ENCODE assay signal across 16 mouse cellular contexts in genomic region chr11:58201052-58201451, GRCm38 (mm10). TPM values are rescaled to one million over a fixed set of nuclear protein-coding genes. Genes with fewer than 3 reads are reported as not detected.
DNase-seq lines count a peak whose midpoint lies in the region; ATAC-seq and TF ChIP-seq lines count a peak whose summit lies in the region.
"Had no signal": no experiment of that assay in that cellular context is flagged by ENCODE, and none has a peak within 500 bp of the region (broad histone marks: within the 10 kb centered on the region; RNA-seq: fewer than 3 reads in every experiment).

No protein-coding gene starts in this region.

- peak; percentile 27 for DNase-seq in heart, postnatal 4 days
- DNase-seq in CH12.LX (ENCODE audit: extremely low read depth) = peak; percentile 86
- DNase-seq in brain, embryonic 14.5 days (ENCODE audit: low read depth) = peak; percentile 21
- peak; percentile 66 for DNase-seq in thymus, postnatal 14 days
- DNase-seq in lung, postnatal 14 days = no peak
- DNase-seq in forebrain, embryonic 11.5 days (ENCODE audit: low spot score) = no peak
- DNase-seq: adrenal gland, postnatal 10 days; forebrain, postnatal 0 days; heart, adult 18-20 months had no signal

- peak; percentile 70 for TF ChIP-seq POLR2A in CH12.LX (IDR thresholded peaks at IDR 0.05; ENCODE audit: low read depth, low read length)
- no peak for TF ChIP-seq POLR2A in brain, embryonic 14.5 days (IDR thresholded peaks at IDR 0.05; ENCODE audit: borderline replicate concordance, extremely low read depth, insufficient read depth, insufficient read length, poor library complexity, severe bottlenecking)

- H3K4me1 ChIP-seq in heart, embryonic 11.5 days (ENCODE audit: control insufficient read depth, insufficient read depth, low read length) = no peaks in the 10 kb centered on the region
- H3K4me1 ChIP-seq in CH12.LX (ENCODE audit: control insufficient read depth in 1 of 2, insufficient read depth in 2 of 2) = peaks cover 9 to 23% of the 10 kb centered on the region in 2 experiments
- no peaks in the 10 kb centered on the region for H3K4me1 ChIP-seq in forebrain, embryonic 11.5 days (replicated peaks; ENCODE audit: control insufficient read depth, insufficient read depth, low read length)

- H3K27ac ChIP-seq in heart, embryonic 11.5 days (ENCODE audit: low read depth, low read length) = no peak overlapping the region
- H3K27ac ChIP-seq in CH12.LX (ENCODE audit: insufficient read depth, low read depth) = peak overlapping the region; percentile 81
- H3K27ac ChIP-seq in forebrain, embryonic 11.5 days (ENCODE audit: low read depth, low read length) = no peak overlapping the region
- H3K27ac ChIP-seq: kidney, postnatal 0 days; midbrain, embryonic 13.5 days; neural tube, embryonic 12.5 days; stomach, postnatal 0 days had no signal

- TF ChIP-seq RAD21 in CH12.LX (IDR thresholded peaks at IDR 0.05; ENCODE audit: low read depth, low read length) = no peak; the same call in 1 of the 2 replicates

- 85% methylated on average over 12 of the region's 12 CpGs for WGBS in heart, embryonic 11.5 days (ENCODE audit: insufficient replicate concordance)
- 93% methylated on average over 12 of the region's 12 CpGs for WGBS in forebrain, embryonic 11.5 days

- H3K4me3 ChIP-seq in heart, embryonic 11.5 days (ENCODE audit: low read depth, low read length) = no peak overlapping the region
- H3K4me3 ChIP-seq in CH12.LX (replicated peaks in 1 of 3; ENCODE audit: low read depth in 2 of 3, low read length in 2 of 3, poor library complexity in 1 of 3) = peak overlapping the region; percentile 55 to 95 (median 63)
- no peak overlapping the region for H3K4me3 ChIP-seq in forebrain, embryonic 11.5 days (ENCODE audit: low read depth, low read length)
- H3K4me3 ChIP-seq: midbrain, embryonic 13.5 days; neural tube, embryonic 12.5 days had no signal

- TF ChIP-seq EP300 in CH12.LX (IDR thresholded peaks at IDR 0.05; ENCODE audit: low read length) = peak; percentile 75

- dilution Hi-C loops in CH12.LX (cut with MboI; ENCODE audit: extremely low pct_ligation_motif_present, extremely low pct_unique_long_range_greater_than_20kb, low sequenced_read_pairs) = no loop called here

- H3K9ac ChIP-seq in heart, embryonic 11.5 days (ENCODE audit: low read depth, low read length) = no peak overlapping the region
- H3K9ac ChIP-seq in CH12.LX (ENCODE audit: insufficient read depth, low read depth) = peak overlapping the region; percentile 85
- no peak overlapping the region for H3K9ac ChIP-seq in forebrain, embryonic 11.5 days (ENCODE audit: low read length)
- H3K9ac ChIP-seq: forebrain, postnatal 0 days; midbrain, embryonic 13.5 days; neural tube, embryonic 12.5 days had no signal

- peaks cover 41% of the 10 kb centered on the region for H3K79me2 ChIP-seq in CH12.LX (replicated peaks; ENCODE audit: control insufficient read depth, extremely low read depth, insufficient read depth, poor library complexity, severe bottlenecking)

- ATAC-seq in heart, embryonic 11.5 days (replicated peaks; ENCODE audit: insufficient number of reproducible peaks, low FRiP score, low TSS enrichment) = no peak
- ATAC-seq in forebrain, embryonic 11.5 days (replicated peaks; ENCODE audit: low FRiP score) = no peak
- ATAC-seq: forebrain, postnatal 0 days; intestine, embryonic 16.5 days; lung, postnatal 0 days; midbrain, embryonic 13.5 days had no signal

- H3K9me3 ChIP-seq in heart, embryonic 11.5 days (replicated peaks; ENCODE audit: control insufficient read depth, low read length) = no peaks in the 10 kb centered on the region
- H3K9me3 ChIP-seq in CH12.LX (replicated peaks; ENCODE audit: low read length) = no peaks in the 10 kb centered on the region
- no peaks in the 10 kb centered on the region for H3K9me3 ChIP-seq in forebrain, embryonic 11.5 days (ENCODE audit: control insufficient read depth, low read length)
- H3K9me3 ChIP-seq: midbrain, embryonic 13.5 days; neural tube, embryonic 12.5 days had no signal

- in situ Hi-C loops in CH12.LX (cut with MboI; ENCODE audit: low pct_ligation_motif_present, low pct_unique_long_range_greater_than_20kb, low sequenced_read_pairs) = no loop called here

- no peaks in the 10 kb centered on the region for H3K27me3 ChIP-seq in heart, embryonic 11.5 days (ENCODE audit: control insufficient read depth, insufficient read depth, low read length)
- H3K27me3 ChIP-seq in CH12.LX (replicated peaks) = no peaks in the 10 kb centered on the region
- H3K27me3 ChIP-seq in forebrain, embryonic 11.5 days (ENCODE audit: control insufficient read depth, insufficient read depth, low read length) = no peaks in the 10 kb centered on the region
- H3K27me3 ChIP-seq: midbrain, embryonic 13.5 days; neural tube, embryonic 12.5 days had no signal

- no peak for TF ChIP-seq CTCF in CH12.LX (conservative IDR thresholded peaks at IDR 0.05 in 1 of 2, IDR thresholded peaks at IDR 0.05 in 1 of 2; ENCODE audit: low read depth in 2 of 2, low read length in 2 of 2)
- TF ChIP-seq CTCF in brain, embryonic 14.5 days (IDR thresholded peaks at IDR 0.05; ENCODE audit: borderline replicate concordance, extremely low read depth, insufficient read depth, insufficient read length) = no peak

- no peaks in the 10 kb centered on the region for H3K36me3 ChIP-seq in heart, embryonic 11.5 days (ENCODE audit: control insufficient read depth, insufficient read depth, low read length)
- peaks cover 20 to 36% of the 10 kb centered on the region in 2 experiments for H3K36me3 ChIP-seq in CH12.LX (replicated peaks in 1 of 2; ENCODE audit: control insufficient read depth in 1 of 2, insufficient read depth in 1 of 2, low read length in 1 of 2)
- H3K36me3 ChIP-seq in forebrain, embryonic 11.5 days (ENCODE audit: control insufficient read depth, insufficient read depth, low read length) = no peaks in the 10 kb centered on the region
- H3K36me3 ChIP-seq: midbrain, embryonic 13.5 days; neural tube, embryonic 12.5 days had no signal

- H3K4me2 ChIP-seq in heart, embryonic 11.5 days = no peak overlapping the region
- H3K4me2 ChIP-seq in CH12.LX (ENCODE audit: insufficient read depth, low read depth, poor library complexity, severe bottlenecking) = peak overlapping the region; percentile 85
- no peak overlapping the region for H3K4me2 ChIP-seq in forebrain, embryonic 11.5 days (ENCODE audit: low read depth, low read length, severe bottlenecking)
- H3K4me2 ChIP-seq: midbrain, embryonic 13.5 days; neural tube, embryonic 12.5 days had no signal

TF ChIP-seq in CH12.LX, 34 proteins besides CTCF, POLR2A, EP300 and RAD21 (continues in another document):
- TF ChIP-seq CHD1 (IDR thresholded peaks at IDR 0.05; ENCODE audit: low read depth, low read length) = peak; percentile 99
- peak; percentile 88 for TF ChIP-seq IRF4 (IDR thresholded peaks at IDR 0.05; ENCODE audit: low read depth, low read length)
- no peak for TF ChIP-seq MAFK (IDR thresholded peaks at IDR 0.05; ENCODE audit: insufficient replicate concordance, low read length)
- peak; percentile 32 for TF ChIP-seq NRF1 (IDR thresholded peaks at IDR 0.05; ENCODE audit: low read depth, low read length)
- TF ChIP-seq TBP (conservative IDR thresholded peaks at IDR 0.05; ENCODE audit: low read depth, low read length) = peak; percentile 71
- peak; percentile 79 for TF ChIP-seq RCOR1 (conservative IDR thresholded peaks at IDR 0.05; ENCODE audit: low read depth, low read length)
- TF ChIP-seq UBTF (IDR thresholded peaks at IDR 0.05; ENCODE audit: low read depth, low read length) = no peak
- peak; percentile 84; the same call in 1 of the 2 replicates for TF ChIP-seq MAZ (IDR thresholded peaks at IDR 0.05; ENCODE audit: low read depth, low read length)
- TF ChIP-seq E2F4 (IDR thresholded peaks at IDR 0.05; ENCODE audit: insufficient replicate concordance, low read depth, low read length) = no peak
- TF ChIP-seq POLR2AphosphoS2 (IDR thresholded peaks at IDR 0.05; ENCODE audit: low read depth, low read length) = peak; percentile 58; the same call in 1 of the 2 replicates
- TF ChIP-seq USF2 (conservative IDR thresholded peaks at IDR 0.05; ENCODE audit: low read depth, low read length) = no peak
- TF ChIP-seq ZNF384 (IDR thresholded peaks at IDR 0.05; ENCODE audit: low read depth, low read length) = peak; percentile 98
- TF ChIP-seq GABPA (IDR thresholded peaks at IDR 0.05; ENCODE audit: insufficient replicate concordance, low read depth, low read length) = no peak

RNA-seq across cellular contexts. Expression of gene Irgm2, which starts 1.6 kb away (rescaled TPM):
- total RNA-seq in heart, postnatal 4 days (2021) = 1 to 10 TPM; 4.4 to 4.8 TPM
- 1.4 and 1.6 TPM in 2 replicates for polyA plus RNA-seq in heart, embryonic 11.5 days (2014; fragmentation: Nextera tagmentation; extraction: Ambion mirVana)
- 4.3 and 4.7 TPM in 2 replicates for total RNA-seq in CH12.LX (2012; rRNA removed)
- 3.8 and 4.3 TPM in 2 replicates for total RNA-seq in CH12.LX (2014; rRNA removed)
- polyA plus RNA-seq in CH12.LX (2012; ENCODE audit: insufficient read length, low read depth) = 4.7 and 5.2 TPM in 2 replicates
- polyA plus RNA-seq in brain, embryonic 14.5 days (2012; rRNA removed) = 0.61 and 1.2 TPM in 2 replicates
- polyA plus RNA-seq in forebrain, embryonic 11.5 days (2014; fragmentation: Nextera tagmentation; extraction: Ambion mirVana) = 0.28 and 0.47 TPM in 2 replicates

RNA-seq across cellular contexts. Expression of gene Igtp, which starts 1.7 kb away (rescaled TPM):
- 1 to 10 TPM; 4.8 to 4.9 TPM for total RNA-seq in heart, postnatal 4 days (2021)
- 4.1 and 5.3 TPM in 2 replicates for polyA plus RNA-seq in heart, embryonic 11.5 days (2014; fragmentation: Nextera tagmentation; extraction: Ambion mirVana)
- total RNA-seq in CH12.LX (2012; rRNA removed) (115 and 143 TPM in 2 replicates), CH12.LX (2014; rRNA removed) (107 and 108 TPM in 2 replicates)
- 66.1 and 70.3 TPM in 2 replicates for polyA plus RNA-seq in CH12.LX (2012; ENCODE audit: insufficient read length, low read depth)
- polyA plus RNA-seq in brain, embryonic 14.5 days (2012; rRNA removed) = 0.82 and 1.2 TPM in 2 replicates
- 2.0 and 2.3 TPM in 2 replicates for polyA plus RNA-seq in forebrain, embryonic 11.5 days (2014; fragmentation: Nextera tagmentation; extraction: Ambion mirVana)

RNA-seq across cellular contexts. Expression of gene Mrpl22, which starts 29.6 kb away (rescaled TPM):
- 10 to 100 TPM; 50.1 to 54.3 TPM for total RNA-seq in heart, postnatal 4 days (2021)
- 106 and 109 TPM in 2 replicates for polyA plus RNA-seq in heart, embryonic 11.5 days (2014; fragmentation: Nextera tagmentation; extraction: Ambion mirVana)
- total RNA-seq in CH12.LX (2012; rRNA removed) (89.1 and 112 TPM in 2 replicates), CH12.LX (2014; rRNA removed) (115 and 124 TPM in 2 replicates)
- polyA plus RNA-seq in CH12.LX (2012; ENCODE audit: insufficient read length, low read depth) = 110 and 133 TPM in 2 replicates
- polyA plus RNA-seq in brain, embryonic 14.5 days (2012; rRNA removed) = 56.5 and 73.0 TPM in 2 replicates
- polyA plus RNA-seq in forebrain, embryonic 11.5 days (2014; fragmentation: Nextera tagmentation; extraction: Ambion mirVana) = 119 TPM in 2 replicates

RNA-seq across cellular contexts. Expression of gene Gemin5, which starts 32.7 kb away (rescaled TPM):
- total RNA-seq in heart, postnatal 4 days (2021) = 10 to 100 TPM; 12.3 to 13.1 TPM
- polyA plus RNA-seq in heart, embryonic 11.5 days (2014; fragmentation: Nextera tagmentation; extraction: Ambion mirVana) = 15.3 TPM in 2 replicates
- 88.6 and 101 TPM in 2 replicates for total RNA-seq in CH12.LX (2012; rRNA removed)
- total RNA-seq in CH12.LX (2014; rRNA removed) = 63.7 and 66.7 TPM in 2 replicates
- 81.7 and 89.6 TPM in 2 replicates for polyA plus RNA-seq in CH12.LX (2012; ENCODE audit: insufficient read length, low read depth)
- 12.2 and 15.6 TPM in 2 replicates for polyA plus RNA-seq in brain, embryonic 14.5 days (2012; rRNA removed)
- polyA plus RNA-seq in forebrain, embryonic 11.5 days (2014; fragmentation: Nextera tagmentation; extraction: Ambion mirVana) = 27.4 and 27.7 TPM in 2 replicates

Comparison
In these comparisons a context has a peak if more than half of its experiments do, and no peak if none do; other contexts are left out.
1. DNase-seq: peak in heart, postnatal 4 days (single experiment), CH12.LX (single experiment), brain, embryonic 14.5 days (single experiment) and thymus, postnatal 14 days (single experiment); none in lung, postnatal 14 days (single experiment) and forebrain, embryonic 11.5 days (single experiment).
2. H3K4me3 ChIP-seq: peak in CH12.LX (3 of 3); none in heart, embryonic 11.5 days (single experiment) and forebrain, embryonic 11.5 days (single experiment).
3. RNA of gene Igtp, which starts 1.7 kb away (polyA plus RNA-seq): 66.1 to 70.3 TPM in CH12.LX; 4.1 to 5.3 TPM in heart, embryonic 11.5 days, 2.0 to 2.3 TPM in forebrain, embryonic 11.5 days and 0.82 to 1.2 TPM in brain, embryonic 14.5 days; every median in the first group is over 10 times any median in the second.